Mouse (Mus musculus): ENCODE data around the gene Man2c1.

The Man2c1 gene

GRCm38 (mm10) chr9:57157499-57157898 is 27.0 kb downstream of the Man2c1 start:
- peak; percentile 28 for DNase-seq (ENCODE audit: low read depth, low spot score)

- peak; percentile 97 for DNase-seq (ENCODE audit: low read depth, low spot score)
These were observed 27.6 kb downstream of the Man2c1 start, which contains the start of gene Commd4 for GRCm38 (mm10) chr9:57158013-57158470. Gene Commd4 (minus strand): TSS chr9:57158331.

GRCm38 (mm10) chr9:57158506-57158905 is 28.0 kb downstream of the Man2c1 start:
- no peak for DNase-seq (ENCODE audit: low read depth, low spot score)

- no peak for DNase-seq (ENCODE audit: low read depth, low spot score)
These were observed 32.0 kb downstream of the Man2c1 start for GRCm38 (mm10) chr9:57162496-57162895.

- no peak for DNase-seq (ENCODE audit: low read depth, low spot score)
These were observed 32.6 kb downstream of the Man2c1 start for GRCm38 (mm10) chr9:57163137-57163536.

GRCm38 (mm10) chr9:57166173-57166572 is 35.7 kb downstream of the Man2c1 start:
- DNase-seq (ENCODE audit: low read depth, low spot score): no peak

- no peak for DNase-seq (ENCODE audit: low read depth, low spot score)
These were observed 37.9 kb downstream of the Man2c1 start for GRCm38 (mm10) chr9:57168411-57168810.

Data from telencephalon, adult 2 months (tissue).